Mouse (Mus musculus) c-Kit-negative CD71-positive TER-119-positive erythroid progenitor cells, embryonic 14.5 days (primary cell): ENCODE data around the gene Rbm31y.
"Not testable (repeated sequence)": the region's sequence is repeated elsewhere in the genome, so short reads cannot be mapped to it uniquely, and the experiment has no call there.

Source experiments
- DNase-seq: peaks from one replicate; pipeline ENCODE4 v3.0.0-alpha.2; 2013; ENCODE audit warnings: low read depth, low spot score

The Rbm31y gene

DNA sequence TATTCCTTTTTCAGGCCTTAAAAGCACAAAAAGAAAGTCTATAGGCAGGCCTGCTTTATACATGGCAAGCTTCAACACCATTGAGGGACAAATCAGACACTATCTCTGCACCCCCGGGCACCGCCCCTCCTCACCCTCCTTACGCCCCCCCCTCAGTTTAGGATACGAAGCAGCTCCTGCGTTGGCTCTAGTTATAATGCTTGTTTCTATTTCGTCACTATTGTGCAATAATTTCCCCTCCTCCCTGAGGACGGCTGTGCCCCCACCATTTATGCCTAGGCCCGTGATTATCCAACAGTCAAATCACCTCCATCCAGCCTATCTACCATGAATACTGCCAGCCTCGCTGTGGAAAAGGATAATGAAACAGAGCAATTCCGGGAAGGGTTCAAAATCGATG lies at the start of gene Rbm31y:
Gene Rbm31y (plus strand): TSS at position 301 of the 400 bp plus-strand sequence.
- not testable (repeated sequence) for DNase-seq
